Mouse (Mus musculus): ENCODE measurements at regions not wholly inside any gene's neighbourhood (a gene's known extent, or its start where the extent isn't known, plus 50 kb on each side); places are given as distances from the start of the nearest gene placed in this dataset.

DNA sequence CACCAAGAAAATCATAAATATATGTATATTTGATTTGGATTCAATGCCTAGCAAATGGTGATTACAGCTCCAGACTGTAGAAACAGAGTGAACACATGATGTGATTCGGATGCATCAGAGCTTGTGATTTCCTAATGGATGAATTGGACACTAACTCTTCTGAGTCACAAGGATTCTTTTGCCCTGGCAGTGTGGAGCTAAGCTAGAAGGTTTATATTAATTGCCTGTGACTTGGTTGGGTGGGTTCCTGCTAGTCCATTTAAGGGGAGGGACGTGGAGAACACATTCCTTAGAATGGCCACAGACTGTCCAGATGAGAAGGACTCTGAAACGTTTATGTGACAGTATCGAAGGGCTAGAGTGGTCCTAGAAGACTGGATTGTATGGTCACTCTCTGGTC is 129.5 kb upstream of the Cdkn2b start:
- TF ChIP-seq CTCF (IDR thresholded peaks at IDR 0.05; ENCODE audit: borderline replicate concordance, insufficient read depth, low read depth, low read length) (no peak), POLR2A (IDR thresholded peaks at IDR 0.05; ENCODE audit: borderline replicate concordance, insufficient read depth, low read length) (no peak)

Data from cerebellum, adult 2 months (tissue).